Mouse (Mus musculus) neural tube, embryonic 13.5 days (tissue): ENCODE data around the gene Sun1. TPM values are rescaled to one million over a fixed set of nuclear protein-coding genes. Genes with fewer than 3 reads are reported as not detected.

ENCODE experiments used
- ATAC-seq: fragments of 200-750 bp; cut with Nextera tagmentation; 2 replicates; pipeline ENCODE4 v1.8.0; 2017; ENCODE audit warnings: low read depth, mild to moderate bottlenecking, moderate TSS enrichment, moderate library complexity
- H3K27ac ChIP-seq: fragments of 300-500 bp; sonication (generic); replicated peaks from 2 replicates; pipeline ENCODE4 v1.5.1; 2015; ENCODE audit warnings: moderate library complexity, mild to moderate bottlenecking, inconsistent platforms
- H3K27me3 ChIP-seq: fragments of 300-500 bp; sonication (generic); 2 replicates; pipeline ENCODE4 v1.6.1; 2015; ENCODE audit warnings: mild to moderate bottlenecking, inconsistent platforms
- H3K36me3 ChIP-seq: fragments of 300-500 bp; sonication (generic); 2 replicates; pipeline ENCODE4 v1.6.1; 2015; ENCODE audit warnings: mild to moderate bottlenecking, inconsistent platforms
- H3K4me1 ChIP-seq: fragments of 300-500 bp; sonication (generic); replicated peaks from 2 replicates; pipeline ENCODE4 v1.6.1; 2015; ENCODE audit warnings: inconsistent platforms
- H3K4me2 ChIP-seq: fragments of 300-500 bp; sonication (generic); 2 replicates; pipeline ENCODE4 v1.6.1; 2015; ENCODE audit warnings: inconsistent platforms, mild to moderate bottlenecking, moderate library complexity
- H3K4me3 ChIP-seq: fragments of 300-500 bp; sonication (generic); 2 replicates; pipeline ENCODE4 v1.5.1; 2015; ENCODE audit warnings: mild to moderate bottlenecking, inconsistent platforms
- H3K9ac ChIP-seq: fragments of 300-500 bp; sonication (generic); 2 replicates; pipeline ENCODE4 v1.6.1; 2015; ENCODE audit warnings: moderate library complexity, mild to moderate bottlenecking, inconsistent platforms
- H3K9me3 ChIP-seq: fragments of 300-500 bp; sonication (generic); 2 replicates; pipeline ENCODE4 v1.6.1; 2016; ENCODE audit warnings: inconsistent platforms
- WGBS: fragments of 180-500 bp; shearing (Covaris S2); methylation state at CpG from one replicate; pipeline ENCODE4 v1.1.7; 2015; 5-methylcytosine and 5-hydroxymethylcytosine counted together
- polyA plus RNA-seq: library from polyadenylated mRNA; unstranded; fragments of >200 nt; fragmentation: Nextera tagmentation; extraction: Ambion mirVana; gene quantifications from 2 replicates; pipeline ENCODE4 v1.2.1, GENCODE M21; 2015

Sun1 gene
- polyA plus RNA-seq, 1 experiment from 2014 or later: 40.4 TPM

- Histone ChIP-seq H3K4me1 (peaks cover 56% of the 10 kb centered on the region), H3K27me3 (no peaks in the 10 kb centered on the region)
Measured at GRCm38 (mm10) chr5:139254938-139255337, 54.5 kb downstream of the Sun1 start.

GRCm38 (mm10) chr5:139255777-139256176 lies 55.3 kb downstream of the Sun1 start:
- ATAC-seq: no peak
- Histone ChIP-seq H3K4me1 (peaks cover 56% of the 10 kb centered on the region), H3K4me2 (no peak overlapping the region), H3K36me3 (peaks cover 20% of the 10 kb centered on the region), H3K4me3 (no peak overlapping the region), H3K9ac (no peak overlapping the region), H3K27me3 (no peaks in the 10 kb centered on the region), H3K9me3 (no peaks in the 10 kb centered on the region), H3K27ac (no peak overlapping the region)
- 90% methylated on average over 6 of the region's 6 CpGs for WGBS

More at GRCm38 (mm10) chr5:139254938-139255337, 54.5 kb downstream of the Sun1 start:
- Histone ChIP-seq H3K27ac (no peak overlapping the region), H3K9me3 (no peaks in the 10 kb centered on the region), H3K36me3 (peaks cover 21% of the 10 kb centered on the region), H3K4me3 (no peak overlapping the region), H3K4me2 (no peak overlapping the region), H3K9ac (no peak overlapping the region)
- 84% methylated on average over 6 of the region's 6 CpGs for WGBS
- ATAC-seq: no peak

- no peaks in the 10 kb centered on the region for H3K9me3 ChIP-seq
- no peak overlapping the region for H3K4me3 ChIP-seq
- WGBS: 92% methylated on average over 3 of the region's 3 CpGs
- H3K4me2 ChIP-seq: no peak overlapping the region
- H3K27me3 ChIP-seq: no peaks in the 10 kb centered on the region
- no peak overlapping the region for H3K9ac ChIP-seq
- no peak for ATAC-seq
- H3K36me3 ChIP-seq: peaks cover 23% of the 10 kb centered on the region
- H3K27ac ChIP-seq: no peak overlapping the region
- peaks cover 54% of the 10 kb centered on the region for H3K4me1 ChIP-seq
Measured at GRCm38 (mm10) chr5:139256211-139256765, 55.9 kb downstream of the Sun1 start.

GRCm38 (mm10) chr5:139257265-139257664 lies 56.8 kb downstream of the Sun1 start:
- H3K9ac ChIP-seq: no peak overlapping the region
- H3K36me3 ChIP-seq: peaks cover 33% of the 10 kb centered on the region
- no peaks in the 10 kb centered on the region for H3K27me3 ChIP-seq
- H3K9me3 ChIP-seq: no peaks in the 10 kb centered on the region
- no peak overlapping the region for H3K27ac ChIP-seq
- H3K4me2 ChIP-seq: no peak overlapping the region
- no peak for ATAC-seq
- no peak overlapping the region for H3K4me3 ChIP-seq
- WGBS: 100% methylated on average over 1 of the region's 1 CpGs
- H3K4me1 ChIP-seq: peaks cover 49% of the 10 kb centered on the region

- Histone ChIP-seq H3K4me3 (no peak overlapping the region), H3K4me2 (no peak overlapping the region), H3K36me3 (peaks cover 38% of the 10 kb centered on the region), H3K27ac (no peak overlapping the region), H3K27me3 (no peaks in the 10 kb centered on the region), H3K4me1 (peaks cover 49% of the 10 kb centered on the region), H3K9me3 (no peaks in the 10 kb centered on the region), H3K9ac (no peak overlapping the region)
- 74% methylated on average over 4 of the region's 4 CpGs for WGBS
- no peak for ATAC-seq
Measured at GRCm38 (mm10) chr5:139257818-139258217, 57.4 kb downstream of the Sun1 start.

GRCm38 (mm10) chr5:139258371-139259035 lies 58.1 kb downstream of the Sun1 start:
- WGBS: 94% methylated on average over 8 of the region's 8 CpGs
- no peak overlapping the region for H3K27ac ChIP-seq
- H3K9ac ChIP-seq: no peak overlapping the region
- no peak for ATAC-seq
- no peaks in the 10 kb centered on the region for H3K27me3 ChIP-seq
- H3K4me1 ChIP-seq: peaks cover 42% of the 10 kb centered on the region
- H3K4me3 ChIP-seq: no peak overlapping the region
- H3K4me2 ChIP-seq: no peak overlapping the region
- peaks cover 45% of the 10 kb centered on the region for H3K36me3 ChIP-seq
- no peaks in the 10 kb centered on the region for H3K9me3 ChIP-seq

GRCm38 (mm10) chr5:139259853-139260252 lies 59.4 kb downstream of the Sun1 start:
- Histone ChIP-seq H3K36me3 (peaks cover 59% of the 10 kb centered on the region), H3K9ac (no peak overlapping the region), H3K9me3 (no peaks in the 10 kb centered on the region), H3K27ac (no peak overlapping the region), H3K4me1 (peaks cover 29% of the 10 kb centered on the region), H3K4me2 (no peak overlapping the region), H3K4me3 (no peak overlapping the region), H3K27me3 (no peaks in the 10 kb centered on the region)
- ATAC-seq: no peak
- 88% methylated on average over 5 of the region's 5 CpGs for WGBS

GRCm38 (mm10) chr5:139261403-139261802 lies 61.0 kb downstream of the Sun1 start:
- Histone ChIP-seq H3K4me3 (no peak overlapping the region), H3K27ac (no peak overlapping the region), H3K4me2 (no peak overlapping the region), H3K9ac (no peak overlapping the region), H3K36me3 (peaks cover 74% of the 10 kb centered on the region), H3K27me3 (no peaks in the 10 kb centered on the region), H3K4me1 (peaks cover 18% of the 10 kb centered on the region), H3K9me3 (no peaks in the 10 kb centered on the region)
- 94% methylated on average over 4 of the region's 4 CpGs for WGBS
- no peak for ATAC-seq

- H3K9me3 ChIP-seq: no peaks in the 10 kb centered on the region
- no peaks in the 10 kb centered on the region for H3K27me3 ChIP-seq
- no peak overlapping the region for H3K4me2 ChIP-seq
- peaks cover 66% of the 10 kb centered on the region for H3K36me3 ChIP-seq
- H3K4me3 ChIP-seq: no peak overlapping the region
- H3K4me1 ChIP-seq: peaks cover 18% of the 10 kb centered on the region
- no peak overlapping the region for H3K9ac ChIP-seq
- H3K27ac ChIP-seq: no peak overlapping the region
- ATAC-seq: no peak
- WGBS: 88% methylated on average over 4 of the region's 4 CpGs
Measured at GRCm38 (mm10) chr5:139267661-139268060, 67.2 kb downstream of the Sun1 start.

- Histone ChIP-seq H3K4me1 (peaks cover 22% of the 10 kb centered on the region), H3K36me3 (peaks cover 33% of the 10 kb centered on the region), H3K27ac (no peak overlapping the region; the same call in 1 of the 2 replicates), H3K4me3 (no peak overlapping the region), H3K9me3 (no peaks in the 10 kb centered on the region), H3K4me2 (no peak overlapping the region), H3K27me3 (no peaks in the 10 kb centered on the region), H3K9ac (no peak overlapping the region)
- ATAC-seq: no peak
- WGBS: 59% methylated on average over 16 of the region's 16 CpGs
Measured at GRCm38 (mm10) chr5:139270806-139271521, 70.5 kb downstream of the Sun1 start.

- Histone ChIP-seq H3K27ac (no peak overlapping the region), H3K4me1 (peaks cover 22% of the 10 kb centered on the region), H3K4me3 (no peak overlapping the region), H3K36me3 (peaks cover 22% of the 10 kb centered on the region), H3K27me3 (no peaks in the 10 kb centered on the region), H3K9me3 (no peaks in the 10 kb centered on the region), H3K4me2 (no peak overlapping the region), H3K9ac (no peak overlapping the region)
- 36% methylated on average over 8 of the region's 8 CpGs for WGBS
- no peak for ATAC-seq
Measured at GRCm38 (mm10) chr5:139271994-139272554, 71.6 kb downstream of the Sun1 start.

GRCm38 (mm10) chr5:139277287-139277686 lies 76.8 kb downstream of the Sun1 start:
- ATAC-seq: no peak
- Histone ChIP-seq H3K27ac (no peak overlapping the region), H3K9ac (no peak overlapping the region), H3K27me3 (no peaks in the 10 kb centered on the region), H3K4me1 (peaks cover 17% of the 10 kb centered on the region), H3K36me3 (no peaks in the 10 kb centered on the region), H3K4me3 (no peak overlapping the region), H3K9me3 (no peaks in the 10 kb centered on the region), H3K4me2 (no peak overlapping the region)
- WGBS: 79% methylated on average over 8 of the region's 8 CpGs
